ENCODE assay signal across 1 mouse cellular context in the genomic region with DNA sequence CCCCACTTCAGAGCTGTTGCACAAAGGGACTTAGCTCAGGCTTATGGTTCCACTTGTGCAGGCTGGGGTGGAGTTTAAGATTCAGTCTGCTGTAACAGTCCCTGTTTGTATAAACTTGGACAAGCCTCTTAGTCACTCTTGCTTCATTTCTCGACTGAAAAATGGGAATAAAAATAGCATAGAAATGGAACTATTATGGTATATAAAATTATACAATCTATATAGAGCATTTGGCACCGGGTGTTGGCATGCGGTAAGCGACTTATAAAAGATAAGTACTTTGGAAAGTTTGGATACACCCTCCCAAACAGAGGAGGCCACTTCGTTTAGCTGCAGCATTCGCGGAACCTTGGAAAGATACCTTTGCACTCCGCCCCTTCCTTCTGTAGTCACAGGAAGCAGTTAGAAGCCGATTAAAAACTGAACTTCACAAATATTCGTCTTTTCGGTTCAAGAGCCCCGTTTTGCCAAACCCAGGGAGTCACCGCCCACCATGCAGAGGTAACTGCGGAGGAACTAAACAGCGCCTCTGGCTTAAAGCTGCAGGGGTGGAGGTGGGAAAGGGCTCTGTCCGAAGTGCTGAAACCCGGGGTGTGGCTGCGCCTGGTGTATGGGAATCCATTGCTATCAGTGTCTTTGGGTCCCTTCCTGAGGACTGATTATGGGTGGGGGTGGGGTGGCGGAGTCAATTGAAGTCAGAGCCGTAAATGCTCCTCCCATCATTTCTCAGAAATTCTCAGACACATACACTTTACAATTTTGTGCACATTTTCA.
TF ChIP-seq lines count a peak whose summit lies in the region.

No protein-coding gene starts in this region.

TF ChIP-seq in MEL, 35 proteins besides CTCF, POLR2A, EP300 and RAD21 (continued from another document):
- no peak for TF ChIP-seq MXI1 (IDR thresholded peaks at IDR 0.05; ENCODE audit: low read depth, low read length)
